Mouse (Mus musculus): ENCODE measurements around the gene Rpl10. TPM values are rescaled to one million over a fixed set of nuclear protein-coding genes. Genes with fewer than 3 reads are reported as not detected.

Gene Rpl10
- total RNA-seq (2014; rRNA removed) (1,531 and 1,618 TPM in 2 replicates), polyA plus RNA-seq (2015; fragmentation: Nextera tagmentation; extraction: Ambion mirVana) (375 and 384 TPM in 2 replicates)

- H3K27ac ChIP-seq: peak within 1 kb of the TSS; percentile 91
- H3K4me1 ChIP-seq (ENCODE audit: insufficient read depth, low read length): no peaks in the 10 kb centered on the region
- no peaks in the 10 kb centered on the region for H3K36me3 ChIP-seq (ENCODE audit: insufficient read depth, low read length)
- DNase-seq (ENCODE audit: low spot score) (peak; percentile 95), ATAC-seq (peak; percentile 95)
- TF ChIP-seq CTCF (IDR thresholded peaks at IDR 0.05; ENCODE audit: low read depth): peak; percentile 54
- peak within 1 kb of the TSS; percentile 57 for H3K4me2 ChIP-seq (ENCODE audit: low read depth, low read length)
- H3K4me3 ChIP-seq (ENCODE audit: low read length): peak within 1 kb of the TSS; percentile 53
- 31% methylated on average over 42 of the region's 42 CpGs for WGBS
- H3K9me3 ChIP-seq (ENCODE audit: low read length): no peaks in the 10 kb centered on the region
- no peaks in the 10 kb centered on the region for H3K27me3 ChIP-seq (ENCODE audit: insufficient read depth, low read length)
- peak within 1 kb of the TSS; percentile 63 for H3K9ac ChIP-seq (replicated peaks; ENCODE audit: low read length)
These were observed at the start of gene Rpl10 for GRCm38 (mm10) chrX:74270062-74270901. Gene Rpl10, plus strand, starts transcription at chrX:74270812.

- DNase-seq (ENCODE audit: low spot score) (no peak), ATAC-seq (no peak)
- Histone ChIP-seq H3K9me3 (ENCODE audit: low read length) (no peaks in the 10 kb centered on the region), H3K27ac (no peak overlapping the region), H3K4me1 (ENCODE audit: insufficient read depth, low read length) (no peaks in the 10 kb centered on the region), H3K4me3 (ENCODE audit: low read length) (no peak overlapping the region), H3K9ac (replicated peaks; ENCODE audit: low read length) (no peak overlapping the region), H3K4me2 (ENCODE audit: low read depth, low read length) (no peak overlapping the region), H3K36me3 (ENCODE audit: insufficient read depth, low read length) (peaks cover 33% of the 10 kb centered on the region), H3K27me3 (ENCODE audit: insufficient read depth, low read length) (no peaks in the 10 kb centered on the region)
- WGBS: 80% methylated on average over 1 of the region's 1 CpGs
- TF ChIP-seq CTCF (IDR thresholded peaks at IDR 0.05; ENCODE audit: low read depth): no peak
These were observed 40.6 kb upstream of the Rpl10 start for GRCm38 (mm10) chrX:74230038-74230437.

DNA sequence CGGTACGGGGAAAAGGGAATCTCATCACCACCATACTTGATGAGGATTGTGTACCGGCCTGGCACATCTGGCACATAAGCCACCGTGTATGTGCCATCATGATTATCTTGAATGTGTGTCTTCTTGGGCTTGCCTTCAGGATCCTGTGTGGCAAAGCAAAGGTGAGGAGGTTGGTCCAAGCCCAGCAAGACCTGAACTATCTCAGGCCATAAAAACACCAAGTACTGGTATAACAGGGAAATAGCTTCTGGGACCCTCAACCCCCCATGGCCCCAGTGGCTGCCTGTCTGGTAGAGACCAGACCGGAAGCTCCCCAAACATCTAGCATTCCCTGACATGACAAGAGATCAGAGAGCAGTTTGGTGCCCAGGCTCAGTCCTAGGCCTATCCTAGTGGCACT is 37.4 kb upstream of the Rpl10 start:
- Histone ChIP-seq H3K4me3 (ENCODE audit: low read length) (no peak overlapping the region), H3K36me3 (ENCODE audit: insufficient read depth, low read length) (peaks cover 43% of the 10 kb centered on the region), H3K9me3 (ENCODE audit: low read length) (no peaks in the 10 kb centered on the region), H3K9ac (replicated peaks; ENCODE audit: low read length) (no peak overlapping the region), H3K4me2 (ENCODE audit: low read depth, low read length) (no peak overlapping the region), H3K27me3 (ENCODE audit: insufficient read depth, low read length) (no peaks in the 10 kb centered on the region), H3K4me1 (ENCODE audit: insufficient read depth, low read length) (no peaks in the 10 kb centered on the region), H3K27ac (no peak overlapping the region)
- no peak for DNase-seq (ENCODE audit: low spot score)
- TF ChIP-seq CTCF (IDR thresholded peaks at IDR 0.05; ENCODE audit: low read depth): no peak
- no peak for ATAC-seq
- 91% methylated on average over 5 of the region's 5 CpGs for WGBS

- ATAC-seq: no peak
These were observed 30.3 kb upstream of the Rpl10 start for GRCm38 (mm10) chrX:74240332-74240731.

DNA sequence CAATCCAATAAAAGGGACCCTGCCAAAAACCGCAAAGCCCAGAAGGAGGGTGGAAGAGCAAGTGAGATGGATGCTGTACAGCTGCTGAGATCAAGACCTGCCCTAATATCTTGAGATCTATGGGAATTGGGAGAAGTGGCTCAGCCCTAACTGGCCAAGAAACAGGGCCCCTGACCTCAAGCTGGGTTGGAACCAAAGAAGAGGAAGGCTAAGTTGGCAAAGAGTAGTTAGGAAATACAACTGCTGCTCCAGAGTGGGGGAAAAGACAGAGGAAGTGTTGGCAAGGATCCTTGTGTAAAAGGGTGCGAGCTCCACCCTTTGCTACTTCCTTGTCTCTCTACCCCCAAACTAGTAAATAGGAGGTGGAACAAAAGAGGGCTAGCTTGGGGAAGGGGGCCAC is 27.2 kb upstream of the Rpl10 start:
- Histone ChIP-seq H3K9me3 (ENCODE audit: low read length) (no peaks in the 10 kb centered on the region), H3K4me1 (ENCODE audit: insufficient read depth, low read length) (no peaks in the 10 kb centered on the region), H3K27me3 (ENCODE audit: insufficient read depth, low read length) (no peaks in the 10 kb centered on the region), H3K4me2 (ENCODE audit: low read depth, low read length) (peak overlapping the region; percentile 68), H3K27ac (peak overlapping the region; percentile 91; the same call in 1 of the 2 replicates), H3K4me3 (ENCODE audit: low read length) (no peak overlapping the region), H3K9ac (replicated peaks; ENCODE audit: low read length) (no peak overlapping the region), H3K36me3 (ENCODE audit: insufficient read depth, low read length) (peaks cover 6% of the 10 kb centered on the region; the same call in 1 of the 2 replicates)
- DNase-seq (ENCODE audit: low spot score): no peak
- ATAC-seq: no peak
- WGBS: 80% methylated on average over 2 of the region's 2 CpGs
- TF ChIP-seq CTCF (IDR thresholded peaks at IDR 0.05; ENCODE audit: low read depth): no peak

More at GRCm38 (mm10) chrX:74240332-74240731, 30.3 kb upstream of the Rpl10 start:
- TF ChIP-seq CTCF (IDR thresholded peaks at IDR 0.05; ENCODE audit: low read depth): no peak
- H3K27me3 ChIP-seq (ENCODE audit: insufficient read depth, low read length): no peaks in the 10 kb centered on the region
- no peak overlapping the region for H3K27ac ChIP-seq
- no peak overlapping the region for H3K4me3 ChIP-seq (ENCODE audit: low read length)
- H3K9ac ChIP-seq (replicated peaks; ENCODE audit: low read length): no peak overlapping the region
- no peak overlapping the region for H3K4me2 ChIP-seq (ENCODE audit: low read depth, low read length)
- no peak for DNase-seq (ENCODE audit: low spot score)
- H3K4me1 ChIP-seq (ENCODE audit: insufficient read depth, low read length): no peaks in the 10 kb centered on the region
- H3K36me3 ChIP-seq (ENCODE audit: insufficient read depth, low read length): peaks cover 13% of the 10 kb centered on the region
- no peaks in the 10 kb centered on the region for H3K9me3 ChIP-seq (ENCODE audit: low read length)
- WGBS: 94% methylated on average over 4 of the region's 4 CpGs

DNA sequence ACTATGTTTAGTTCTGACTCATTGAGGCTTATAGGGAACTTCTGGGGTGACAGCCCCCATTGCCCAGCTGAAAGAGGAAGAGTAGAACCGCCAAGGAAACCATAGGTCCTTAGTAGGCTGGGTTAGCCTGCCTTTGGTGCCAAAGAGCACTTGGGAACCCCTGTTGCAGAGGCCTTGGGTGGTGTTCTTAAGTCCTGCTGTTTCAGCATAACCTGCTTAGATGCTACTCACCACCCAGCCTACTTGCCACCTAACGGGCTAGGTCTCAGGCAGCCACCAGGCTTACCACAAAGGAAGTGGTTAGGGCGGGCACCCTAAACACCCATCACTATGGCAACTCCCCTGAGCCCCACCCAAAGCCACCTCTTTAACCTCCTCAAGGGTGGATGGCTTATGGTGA is 26.8 kb upstream of the Rpl10 start:
- Histone ChIP-seq H3K27me3 (ENCODE audit: insufficient read depth, low read length) (no peaks in the 10 kb centered on the region), H3K4me1 (ENCODE audit: insufficient read depth, low read length) (no peaks in the 10 kb centered on the region), H3K36me3 (ENCODE audit: insufficient read depth, low read length) (peaks cover 6% of the 10 kb centered on the region; the same call in 1 of the 2 replicates), H3K9me3 (ENCODE audit: low read length) (no peaks in the 10 kb centered on the region), H3K27ac (peak overlapping the region; percentile 91; the same call in 1 of the 2 replicates), H3K9ac (replicated peaks; ENCODE audit: low read length) (no peak overlapping the region; the same call in 1 of the 2 replicates), H3K4me3 (ENCODE audit: low read length) (peak overlapping the region; percentile 48), H3K4me2 (ENCODE audit: low read depth, low read length) (peak overlapping the region; percentile 68)
- TF ChIP-seq CTCF (IDR thresholded peaks at IDR 0.05; ENCODE audit: low read depth): no peak
- 66% methylated on average over 3 of the region's 3 CpGs for WGBS
- ATAC-seq: no peak
- DNase-seq (ENCODE audit: low spot score): no peak
